Mouse (Mus musculus) induced T-regulatory cell, adult 2 months (primary cell): Measurements from ENCODE around the gene Spag6.

Experiments used
- DNase-seq: peaks from one replicate; pipeline ENCODE4 v3.0.0-alpha.2; 2012; ENCODE audit warnings: low read depth

Gene Spag6

GRCm38 (mm10) chr2:18734394-18735127, 40.7 kb downstream of the Spag6 start:
- no peak for DNase-seq

GRCm38 (mm10) chr2:18737040-18737439, 43.2 kb downstream of the Spag6 start:
- DNase-seq, result no peak

GRCm38 (mm10) chr2:18739216-18739615, 45.4 kb downstream of the Spag6 start:
- no peak for DNase-seq

GRCm38 (mm10) chr2:18756144-18756543, 62.3 kb downstream of the Spag6 start:
- peak; percentile 66 for DNase-seq

- DNase-seq, result peak; percentile 8
These were observed 71.0 kb downstream of the Spag6 start for GRCm38 (mm10) chr2:18764846-18765245.

- DNase-seq, result peak; percentile 70
These were observed 71.8 kb downstream of the Spag6 start for GRCm38 (mm10) chr2:18765481-18766249.

GRCm38 (mm10) chr2:18766441-18766820, 72.6 kb downstream of the Spag6 start:
- no peak for DNase-seq

- peak; percentile 81 for DNase-seq
These were observed 73.1 kb downstream of the Spag6 start for GRCm38 (mm10) chr2:18766821-18767541.

GRCm38 (mm10) chr2:18768414-18768813, 74.6 kb downstream of the Spag6 start:
- DNase-seq, result peak; percentile 12

- no peak for DNase-seq
These were observed 78.6 kb downstream of the Spag6 start for GRCm38 (mm10) chr2:18772413-18772812.

GRCm38 (mm10) chr2:18774326-18774725, 80.5 kb downstream of the Spag6 start:
- no peak for DNase-seq

- DNase-seq, result no peak
These were observed 84.4 kb downstream of the Spag6 start for GRCm38 (mm10) chr2:18778220-18778619.

GRCm38 (mm10) chr2:18779830-18780229, 86.0 kb downstream of the Spag6 start:
- DNase-seq, result no peak

GRCm38 (mm10) chr2:18781296-18781695, 87.5 kb downstream of the Spag6 start:
- DNase-seq, result no peak

- no peak for DNase-seq
These were observed 100.4 kb downstream of the Spag6 start for GRCm38 (mm10) chr2:18794261-18794660.

- no peak for DNase-seq
These were observed 103.9 kb downstream of the Spag6 start for GRCm38 (mm10) chr2:18797776-18798175.

- DNase-seq, result peak; percentile 35
These were observed 105.6 kb downstream of the Spag6 start for GRCm38 (mm10) chr2:18799265-18799965.
